Comparison of ENCODE assay signal across 47 mouse cellular contexts in the genomic region with DNA sequence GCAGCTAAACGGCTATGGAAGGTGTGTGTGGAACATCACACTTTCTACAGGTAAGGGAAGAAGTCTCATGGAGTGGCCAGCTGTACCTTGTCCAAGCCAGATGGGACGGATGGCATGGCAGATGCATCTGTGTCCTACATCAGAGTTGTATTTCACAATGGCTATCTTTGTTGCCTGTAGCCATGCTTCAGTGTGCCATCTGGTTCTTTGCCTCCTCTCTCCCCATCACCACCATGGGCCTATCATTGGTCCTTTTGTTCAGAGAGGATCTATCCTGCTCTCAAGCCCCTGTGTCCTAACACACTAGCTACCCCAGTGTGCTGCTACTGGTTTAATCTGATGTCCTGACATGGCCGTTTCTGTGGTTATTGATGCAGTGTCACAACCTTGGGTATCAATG. TPM values are rescaled to one million over a fixed set of nuclear protein-coding genes. Genes with fewer than 3 reads are reported as not detected.
"Had no signal": no experiment of that assay in that cellular context is flagged by ENCODE, and none has a peak within 500 bp of the region (broad histone marks: within the 10 kb centered on the region; RNA-seq: fewer than 3 reads in every experiment).

No protein-coding gene starts in this region.

- H3K27ac ChIP-seq: heart, embryonic 13.5 days; heart, embryonic 15.5 days; hindbrain, embryonic 10.5 days; hindbrain, embryonic 12.5 days; hindbrain, embryonic 13.5 days; hindbrain, embryonic 14.5 days; hindbrain, embryonic 15.5 days; hindbrain, postnatal 0 days; intestine, embryonic 15.5 days; kidney, embryonic 15.5 days; kidney, postnatal 0 days; left cerebral cortex, adult 2 months had no signal

- H3K27me3 ChIP-seq: heart, embryonic 12.5 days; heart, embryonic 13.5 days; heart, embryonic 15.5 days; hindbrain, embryonic 12.5 days; hindbrain, embryonic 13.5 days; hindbrain, embryonic 15.5 days; intestine, embryonic 15.5 days; kidney, embryonic 15.5 days had no signal

- DNase-seq: heart, postnatal 10 days; heart, postnatal 14 days; heart, postnatal 36 days; heart, postnatal 4 days; kidney, adult 11 months; kidney, adult 18-20 months; kidney, adult 2 months; kidney, adult 8-10 months; kidney, adult 9 months; kidney, postnatal 10 days; kidney, postnatal 14 days; kidney, postnatal 25 days; kidney, postnatal 36 days; kidney, postnatal 4 days; layer of hippocampus, postnatal 36 days had no signal

- H3K4me1 ChIP-seq: heart, embryonic 15.5 days; hindbrain, embryonic 10.5 days; hindbrain, embryonic 12.5 days; hindbrain, embryonic 13.5 days; hindbrain, embryonic 15.5 days; kidney, embryonic 15.5 days had no signal

- H3K36me3 ChIP-seq: hindbrain, embryonic 12.5 days; hindbrain, embryonic 15.5 days; intestine, embryonic 15.5 days had no signal

- H3K4me3 ChIP-seq: heart, embryonic 12.5 days; heart, embryonic 13.5 days; heart, embryonic 15.5 days; hindbrain, embryonic 10.5 days; hindbrain, embryonic 12.5 days; hindbrain, embryonic 13.5 days; hindbrain, embryonic 15.5 days; intestine, embryonic 15.5 days; kidney, embryonic 15.5 days; layer of hippocampus, adult 2 months; left cerebral cortex, adult 2 months had no signal

- ATAC-seq: hindbrain, embryonic 16.5 days; hindbrain, postnatal 0 days; inflammation-experienced regulatory T-cells, adult 6 months; intestine, embryonic 15.5 days; intestine, embryonic 16.5 days; intestine, postnatal 0 days had no signal

- H3K9me3 ChIP-seq: heart, embryonic 12.5 days; heart, embryonic 13.5 days; heart, embryonic 15.5 days; hindbrain, embryonic 10.5 days; hindbrain, embryonic 12.5 days; hindbrain, embryonic 13.5 days; hindbrain, embryonic 15.5 days; intestine, embryonic 15.5 days; kidney, embryonic 15.5 days had no signal

RNA-seq across cellular contexts. Expression of gene Smlr1, which starts 56.4 kb away (rescaled TPM):
- total RNA-seq: heart, postnatal 10 days; heart, postnatal 14 days; heart, postnatal 25 days; heart, postnatal 36 days; heart, postnatal 4 days; hematopoietic stem cell, adult 5-6 weeks; hindbrain, postnatal 0 days; layer of hippocampus, adult 2 months; layer of hippocampus, adult 8-10 months; layer of hippocampus, postnatal 10 days; layer of hippocampus, postnatal 25 days; layer of hippocampus, postnatal 36 days; left cerebral cortex, adult 18-20 months; left cerebral cortex, adult 2 months; left cerebral cortex, adult 8-10 months; left cerebral cortex, postnatal 10 days had no signal
- polyA plus RNA-seq: heart, embryonic 12.5 days; heart, embryonic 13.5 days; heart, embryonic 14.5 days; heart, embryonic 15.5 days; heart, embryonic 16.5 days; heart, postnatal 0 days; hindbrain, embryonic 10.5 days; hindbrain, embryonic 11.5 days; hindbrain, embryonic 12.5 days; hindbrain, embryonic 14.5 days; hindbrain, embryonic 15.5 days; hindbrain, embryonic 16.5 days; hindbrain, postnatal 0 days; inflammation-experienced regulatory T-cells, adult 6 months; intestine, embryonic 14.5 days; kidney, embryonic 14.5 days had no signal
